Mouse (Mus musculus) bone marrow, adult 2 months (tissue): ENCODE results near the gene Nav2. TPM values are rescaled to one million over a fixed set of nuclear protein-coding genes. Genes with fewer than 3 reads are reported as not detected.

ENCODE experiments used
- H3K27ac ChIP-seq: fragments of 200-500 bp; 2 replicates; pipeline ENCODE4 v1.5.1; 2012; ENCODE audit warnings: low read depth, mild to moderate bottlenecking, control low read depth, inconsistent platforms, low read length; ENCODE audit not compliant: control insufficient read depth, poor library complexity, insufficient read depth
- H3K4me1 ChIP-seq: fragments of 200-500 bp; 2 replicates; pipeline ENCODE4 v1.6.1; 2011; ENCODE audit warnings: low read length; ENCODE audit not compliant: control insufficient read depth, insufficient read depth
- H3K4me3 ChIP-seq: fragments of 200-500 bp; replicated peaks from 2 replicates; pipeline ENCODE3; 2011; ENCODE audit warnings: mild to moderate bottlenecking, low read depth, low read length, control low read depth; ENCODE audit not compliant: control insufficient read depth
- CTCF ChIP-seq: fragments of 200-500 bp; IDR thresholded peaks from 2 replicates; pipeline ENCODE4 v1.5.1; 2011; ENCODE audit warnings: low read length, control low read depth; ENCODE audit not compliant: control insufficient read depth, insufficient read depth
- POLR2A ChIP-seq: fragments of 200-500 bp; IDR thresholded peaks from 2 replicates; pipeline ENCODE4 v1.6.1; 2011; ENCODE audit warnings: low read depth, mild to moderate bottlenecking, control low read depth, low read length, borderline replicate concordance; ENCODE audit not compliant: control insufficient read depth
- WGBS: fragments of 180-500 bp; shearing (Covaris S2); methylation state at CpG from one replicate; pipeline ENCODE4 v1.1.7; 2018; 5-methylcytosine and 5-hydroxymethylcytosine counted together
- polyA plus RNA-seq: library from polyadenylated mRNA; stranded (reverse); fragments of >200 nt; gene quantifications from 2 replicates; pipeline ENCODE4 v1.2.4, GENCODE M21; 2011; ENCODE audit warnings: low replicate concordance; ENCODE audit not compliant: missing spikeins, insufficient read depth, insufficient read length

Gene Nav2
- polyA plus RNA-seq, 1 experiment, result 8.5 TPM

GRCm38 (mm10) chr7:49257234-49257906, 348.9 kb downstream of the Nav2 start:
- no peaks in the 10 kb centered on the region for H3K4me1 ChIP-seq

GRCm38 (mm10) chr7:49258088-49258487, 349.6 kb downstream of the Nav2 start:
- no peaks in the 10 kb centered on the region for H3K4me1 ChIP-seq
- 73% methylated on average over 6 of the region's 6 CpGs for WGBS
- TF ChIP-seq POLR2A, result no peak
- no peak for TF ChIP-seq CTCF
- no peak overlapping the region for H3K27ac ChIP-seq
- no peak overlapping the region for H3K4me3 ChIP-seq

More at GRCm38 (mm10) chr7:49257234-49257906, 348.9 kb downstream of the Nav2 start:
- 78% methylated on average over 13 of the region's 13 CpGs for WGBS
- TF ChIP-seq CTCF, result no peak
- TF ChIP-seq POLR2A, result no peak
- Histone ChIP-seq H3K27ac (no peak overlapping the region), H3K4me3 (no peak overlapping the region)

- no peaks in the 10 kb centered on the region for H3K4me1 ChIP-seq
- TF ChIP-seq CTCF, result no peak
- no peak for TF ChIP-seq POLR2A
- WGBS, result 60% methylated on average over 13 of the region's 13 CpGs
- no peak overlapping the region for H3K4me3 ChIP-seq
- no peak overlapping the region for H3K27ac ChIP-seq
These were observed 353.5 kb downstream of the Nav2 start for GRCm38 (mm10) chr7:49261941-49262511.

- H3K4me3 ChIP-seq, result no peak overlapping the region
- 60% methylated on average over 6 of the region's 6 CpGs for WGBS
- H3K4me1 ChIP-seq, result no peaks in the 10 kb centered on the region
- no peak overlapping the region for H3K27ac ChIP-seq
- TF ChIP-seq POLR2A (no peak), CTCF (no peak)
These were observed 357.9 kb downstream of the Nav2 start for GRCm38 (mm10) chr7:49266422-49266821.

GRCm38 (mm10) chr7:49267621-49268325, 359.3 kb downstream of the Nav2 start:
- no peak overlapping the region for H3K27ac ChIP-seq
- no peak for TF ChIP-seq CTCF
- no peak for TF ChIP-seq POLR2A
- no peaks in the 10 kb centered on the region for H3K4me1 ChIP-seq
- WGBS, result 71% methylated on average over 12 of the region's 12 CpGs
- no peak overlapping the region for H3K4me3 ChIP-seq

- H3K27ac ChIP-seq, result no peak overlapping the region
- TF ChIP-seq CTCF (no peak), POLR2A (no peak)
- H3K4me1 ChIP-seq, result no peaks in the 10 kb centered on the region
- H3K4me3 ChIP-seq, result no peak overlapping the region
- WGBS, result 80% methylated on average over 9 of the region's 9 CpGs
These were observed 359.9 kb downstream of the Nav2 start for GRCm38 (mm10) chr7:49268401-49268921.

- Histone ChIP-seq H3K4me3 (no peak overlapping the region), H3K4me1 (no peaks in the 10 kb centered on the region), H3K27ac (no peak overlapping the region)
- no peak for TF ChIP-seq CTCF
- TF ChIP-seq POLR2A, result no peak
- 63% methylated on average over 11 of the region's 11 CpGs for WGBS
These were observed 362.3 kb downstream of the Nav2 start for GRCm38 (mm10) chr7:49270855-49271254.
